Mouse (Mus musculus) liver, adult 2 months (tissue): Measurements from ENCODE around the gene Zfp809.
"Not testable (repeated sequence)": the region's sequence is repeated elsewhere in the genome, so short reads cannot be mapped to it uniquely, and the experiment has no call there.

Experiments
- CTCF ChIP-seq: fragments of 200-500 bp; IDR thresholded peaks from 2 replicates; pipeline ENCODE4 v1.5.1; 2011; ENCODE audit warnings: low read depth, low read length, control low read depth
- POLR2A ChIP-seq: fragments of 200-500 bp; IDR thresholded peaks from 2 replicates; pipeline ENCODE4 v1.6.1; 2011; ENCODE audit warnings: low read length, control low read depth; ENCODE audit not compliant: insufficient read depth; ENCODE audit errors: extremely low read depth

DNA sequence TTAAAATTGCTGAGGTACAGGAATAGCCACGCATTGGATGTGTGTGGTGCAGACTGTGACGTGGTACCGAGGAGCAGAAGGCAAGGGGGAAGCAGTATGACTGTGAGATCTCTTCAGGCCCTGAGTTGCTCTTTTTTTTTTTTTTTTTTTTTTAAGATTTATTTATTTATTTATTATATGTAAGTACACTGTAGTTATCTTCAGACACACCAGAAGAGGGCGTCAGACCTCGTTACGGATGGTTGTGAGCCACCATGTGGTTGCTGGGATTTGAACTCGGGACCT lies 817 bp downstream of the Zfp809 start:
- not testable (repeated sequence) for TF ChIP-seq POLR2A, CTCF
